Mouse (Mus musculus) C2C12 (cell line): ENCODE results near the gene Sf3a3. TPM values are rescaled to one million over a fixed set of nuclear protein-coding genes. Genes with fewer than 3 reads are reported as not detected.
A peak's percentile ranks its signal among the peaks of the same experiment; 100 is the strongest.
"Not testable (repeated sequence)": the region's sequence is repeated elsewhere in the genome, so short reads cannot be mapped to it uniquely, and the experiment has no call there.

Source experiments
- H3K27me3 ChIP-seq: one replicate; pipeline ENCODE4 v1.6.1; 2011; ENCODE audit not compliant: control insufficient read depth, insufficient read depth, insufficient read length
- H3K36me3 ChIP-seq: one replicate; pipeline ENCODE4 v1.6.1; 2011; ENCODE audit not compliant: control insufficient read depth, insufficient read depth
- H3K4me3 ChIP-seq: one replicate; pipeline ENCODE4 v1.5.1; 2011; ENCODE audit warnings: mild to moderate bottlenecking, control low read depth; ENCODE audit not compliant: poor library complexity, insufficient read depth, severe bottlenecking
- H3K79me2 ChIP-seq: one replicate; pipeline ENCODE4 v1.6.1; 2011; ENCODE audit not compliant: control insufficient read depth, insufficient read depth
- H3K79me3 ChIP-seq: one replicate; pipeline ENCODE4 v1.6.1; 2011; ENCODE audit warnings: low read depth, control low read depth
- H3ac ChIP-seq: one replicate; pipeline ENCODE3; 2011; ENCODE audit warnings: low read depth; ENCODE audit not compliant: control insufficient read depth, insufficient read length
- CEBPB ChIP-seq: IDR thresholded peaks from one replicate; pipeline ENCODE4 v1.6.1; 2011; ENCODE audit warnings: low read depth, mild to moderate bottlenecking, control low read depth, moderate library complexity
- CTCF ChIP-seq: IDR thresholded peaks from one replicate; pipeline ENCODE4 v1.5.1; 2011; ENCODE audit not compliant: control insufficient read depth, insufficient read depth, insufficient read length
- FOSL1 ChIP-seq: IDR thresholded peaks from one replicate; pipeline ENCODE4 v1.8.0; 2011; ENCODE audit warnings: mild to moderate bottlenecking, low read length; ENCODE audit not compliant: poor library complexity, insufficient read depth, severe bottlenecking
- MAX ChIP-seq: IDR thresholded peaks from one replicate; pipeline ENCODE4 v1.6.1; 2011; ENCODE audit warnings: mild to moderate bottlenecking, control low read depth
- MYOD1 ChIP-seq: IDR thresholded peaks from one replicate; pipeline ENCODE4 v1.6.1; 2011; ENCODE audit warnings: low read depth; ENCODE audit not compliant: control insufficient read depth, insufficient read length
- MYOG ChIP-seq: IDR thresholded peaks from one replicate; pipeline ENCODE4 v1.6.1; 2011; ENCODE audit not compliant: control insufficient read depth, insufficient read length; ENCODE audit errors: extremely low read depth
- USF1 ChIP-seq: IDR thresholded peaks from one replicate; pipeline ENCODE4 v1.6.1; 2011; ENCODE audit warnings: low read depth, mild to moderate bottlenecking, control low read depth, moderate library complexity
- polyA plus RNA-seq: library from polyadenylated mRNA; unstranded; fragments of >200 nt; fragmentation: generic; extraction: Trizol; gene quantifications from one replicate; pipeline ENCODE4 v1.2.1, GENCODE M21; 2012; ENCODE audit warnings: missing spikeins

The Sf3a3 gene
- polyA plus RNA-seq, 1 experiment: 71.6 TPM

- TF ChIP-seq MAX (peak; percentile 59), CEBPB (no peak), MYOD1 (peak; percentile 28), CTCF (no peak)
These were observed 11.2 kb upstream of the Sf3a3 start for GRCm38 (mm10) chr4:124703406-124703805.

GRCm38 (mm10) chr4:124703881-124704796 is 10.4 kb upstream of the Sf3a3 start:
- H3K27me3 ChIP-seq: no peaks in the 10 kb centered on the region
- H3K4me3 ChIP-seq: peak overlapping the region; percentile 62
- H3ac ChIP-seq: peak overlapping the region; percentile 58
- peaks cover 76% of the 10 kb centered on the region for H3K79me2 ChIP-seq
- peaks cover 65% of the 10 kb centered on the region for H3K79me3 ChIP-seq
- TF ChIP-seq CTCF (no peak), MYOD1 (no peak), MAX (no peak), USF1 (no peak), CEBPB (no peak), MYOG (no peak), FOSL1 (no peak)
- peaks cover 44% of the 10 kb centered on the region for H3K36me3 ChIP-seq

More at GRCm38 (mm10) chr4:124703406-124703805, 11.2 kb upstream of the Sf3a3 start:
- peaks cover 76% of the 10 kb centered on the region for H3K79me2 ChIP-seq
- H3K79me3 ChIP-seq: peaks cover 65% of the 10 kb centered on the region
- H3K27me3 ChIP-seq: no peaks in the 10 kb centered on the region
- H3K4me3 ChIP-seq: peak overlapping the region; percentile 62
- H3K36me3 ChIP-seq: peaks cover 44% of the 10 kb centered on the region
- peak overlapping the region; percentile 58 for H3ac ChIP-seq

- no peaks in the 10 kb centered on the region for H3K27me3 ChIP-seq
- H3ac ChIP-seq: peak overlapping the region; percentile 58
- H3K79me3 ChIP-seq: peaks cover 65% of the 10 kb centered on the region
- TF ChIP-seq MAX: no peak
- no peak for TF ChIP-seq CEBPB
- TF ChIP-seq USF1: no peak
- peak; percentile 50 for TF ChIP-seq MYOD1
- no peak for TF ChIP-seq CTCF
- no peak for TF ChIP-seq MYOG
- TF ChIP-seq FOSL1: no peak
- H3K4me3 ChIP-seq: peak overlapping the region; percentile 62
- peaks cover 76% of the 10 kb centered on the region for H3K79me2 ChIP-seq
- H3K36me3 ChIP-seq: peaks cover 44% of the 10 kb centered on the region
These were observed 9.6 kb upstream of the Sf3a3 start for GRCm38 (mm10) chr4:124704797-124705474.

GRCm38 (mm10) chr4:124705661-124706269 is 8.8 kb upstream of the Sf3a3 start:
- TF ChIP-seq CTCF (no peak), MAX (no peak), FOSL1 (no peak), CEBPB (no peak), MYOD1 (no peak), USF1 (no peak), MYOG (no peak)

GRCm38 (mm10) chr4:124707381-124708199 is 7.0 kb upstream of the Sf3a3 start:
- not testable (repeated sequence) for H3K4me3 ChIP-seq, H3K27me3 ChIP-seq
- Histone ChIP-seq H3ac (peak overlapping the region; percentile 42), H3K79me2 (peaks cover 54% of the 10 kb centered on the region), H3K79me3 (peaks cover 46% of the 10 kb centered on the region), H3K36me3 (peaks cover 44% of the 10 kb centered on the region)

More at GRCm38 (mm10) chr4:124705661-124706269, 8.8 kb upstream of the Sf3a3 start:
- H3K4me3 ChIP-seq: peak overlapping the region; percentile 62
- H3K79me3 ChIP-seq: peaks cover 63% of the 10 kb centered on the region
- peak overlapping the region; percentile 43 for H3ac ChIP-seq
- no peaks in the 10 kb centered on the region for H3K27me3 ChIP-seq
- H3K36me3 ChIP-seq: peaks cover 44% of the 10 kb centered on the region
- H3K79me2 ChIP-seq: peaks cover 73% of the 10 kb centered on the region

- not testable (repeated sequence) for H3K27me3 ChIP-seq, H3ac ChIP-seq, H3K4me3 ChIP-seq
- Histone ChIP-seq H3K36me3 (peaks cover 44% of the 10 kb centered on the region), H3K79me2 (peaks cover 49% of the 10 kb centered on the region), H3K79me3 (peaks cover 40% of the 10 kb centered on the region)
These were observed 6.4 kb upstream of the Sf3a3 start for GRCm38 (mm10) chr4:124708200-124708517.
